Comparison of ENCODE assay signal across 9 mouse cellular contexts in genomic region chr17:31254463-31254931, GRCm38 (mm10). TPM values are rescaled to one million over a fixed set of nuclear protein-coding genes. Genes with fewer than 3 reads are reported as not detected.
A peak's percentile ranks its signal among the peaks of the same experiment; 100 is the strongest.
DNase-seq lines count a peak whose midpoint lies in the region; ATAC-seq lines count a peak whose summit lies in the region.
"Had no signal": no experiment of that assay in that cellular context is flagged by ENCODE, and none has a peak within 500 bp of the region (broad histone marks: within the 10 kb centered on the region; RNA-seq: fewer than 3 reads in every experiment).

No protein-coding gene starts in this region.

- peak; percentile 87 for ATAC-seq in megakaryocyte-erythroid progenitor cell, adult 5-6 weeks (replicated peaks; ENCODE audit: low FRiP score, low TSS enrichment, poor library complexity, severe bottlenecking)

- peak; percentile 93 for DNase-seq in R1 (ENCODE audit: low read depth, low spot score)
- peak; percentile 96 to 97 for DNase-seq in cerebellum, postnatal 10 days
- DNase-seq in gastrocnemius, adult 18-20 months (ENCODE audit: low spot score) = peak; percentile 89
- DNase-seq in induced T-regulatory cell, adult 2 months (ENCODE audit: low read depth) = peak; percentile 75
- DNase-seq in left cerebral cortex, adult 8-10 months (ENCODE audit: low spot score in 2 of 2) = peak; percentile 66 to 71
- DNase-seq in right cerebral cortex, postnatal 14 days = peak; percentile 69
- DNase-seq in urinary bladder, postnatal 36 days (ENCODE audit: low spot score in 2 of 2) = peak; percentile 83 to 84

RNA-seq across cellular contexts. Expression of gene Rsph1, which starts 22.7 kb away (rescaled TPM):
- 10 to 100 TPM in 1 of 2 experiments, 1 to 10 TPM in 1; 2.4 to 11.6 TPM for total RNA-seq in gastrocnemius, adult 18-20 months (2021)
- total RNA-seq in left cerebral cortex, adult 8-10 months (2022) = 10 to 100 TPM; 14.0 to 23.9 (median 18.8) TPM
- 6.8 TPM in 1 of 2 replicates, not detected in the other for total RNA-seq in megakaryocyte-erythroid progenitor cell, adult 5-6 weeks (2014; fragmentation: Nextera tagmentation)
- 0.95 TPM in 1 of 2 replicates, not detected in the other for total RNA-seq in megakaryocyte-erythroid progenitor cell, adult 5-6 weeks (2017)

RNA-seq across cellular contexts. Expression of gene Slc37a1, which starts 32.1 kb away (rescaled TPM):
- total RNA-seq in gastrocnemius, adult 18-20 months (2021) = 1 to 10 TPM; 3.7 to 5.9 TPM
- 10 to 100 TPM; 11.5 to 14.5 (median 12.8) TPM for total RNA-seq in left cerebral cortex, adult 8-10 months (2022)
- total RNA-seq in megakaryocyte-erythroid progenitor cell, adult 5-6 weeks (2014; fragmentation: Nextera tagmentation) = 7.8 and 13.8 TPM in 2 replicates
- 3.6 and 8.6 TPM in 2 replicates for total RNA-seq in megakaryocyte-erythroid progenitor cell, adult 5-6 weeks (2017)

RNA-seq across cellular contexts. Expression of gene Ubash3a, which starts 46.8 kb away (rescaled TPM):
- total RNA-seq in gastrocnemius, adult 18-20 months (2021) = not detected
- not detected for total RNA-seq in left cerebral cortex, adult 8-10 months (2022)
- 42.5 and 53.9 TPM in 2 replicates for total RNA-seq in megakaryocyte-erythroid progenitor cell, adult 5-6 weeks (2014; fragmentation: Nextera tagmentation)
- total RNA-seq in megakaryocyte-erythroid progenitor cell, adult 5-6 weeks (2017) = 34.0 and 45.9 TPM in 2 replicates

RNA-seq across cellular contexts. Expression of gene Tmprss3, which starts 55.7 kb away (rescaled TPM):
- total RNA-seq in gastrocnemius, adult 18-20 months (2021) = not detected
- total RNA-seq in left cerebral cortex, adult 8-10 months (2022) = under 1 TPM in 1 of 4 experiments, not detected in 3; 0.21 TPM
- total RNA-seq in megakaryocyte-erythroid progenitor cell, adult 5-6 weeks (2014; fragmentation: Nextera tagmentation) = 0.35 and 2.6 TPM in 2 replicates
- total RNA-seq in megakaryocyte-erythroid progenitor cell, adult 5-6 weeks (2017) = 0.42 TPM in 1 of 2 replicates, not detected in the other
- total RNA-seq: gastrocnemius, postnatal 4 days had no signal

Comparison
In these comparisons a context has a peak if more than half of its experiments do, and no peak if none do; other contexts are left out.
1. Peak in every context shown above with its lines: DNase-seq and ATAC-seq.
2. RNA of gene Ubash3a, which starts 46.8 kb away (total RNA-seq): 34.0 to 53.9 TPM in megakaryocyte-erythroid progenitor cell, adult 5-6 weeks; not detected in gastrocnemius, adult 18-20 months and not detected in left cerebral cortex, adult 8-10 months; every median in the first group is over 10 times any median in the second.